ENCODE assay signal across 8 mouse cellular contexts in genomic region chr17:26972703-26973574, GRCm38 (mm10). TPM values are rescaled to one million over a fixed set of nuclear protein-coding genes. Genes with fewer than 3 reads are reported as not detected.
DNase-seq lines count a peak whose midpoint lies in the region; ATAC-seq lines count a peak whose summit lies in the region.

Gene Zbtb9, plus strand, starts transcription at chr17:26973167.

- peaks cover 21% of the 10 kb centered on the region for H3K36me3 ChIP-seq in lung, embryonic 16.5 days (ENCODE audit: control insufficient read depth, insufficient read depth, low read length)

- H3K4me1 ChIP-seq in lung, embryonic 16.5 days (replicated peaks; ENCODE audit: control insufficient read depth, insufficient read depth, low read length), result peaks cover 28% of the 10 kb centered on the region

- H3K9ac ChIP-seq in lung, embryonic 16.5 days (ENCODE audit: low read length), result peak within 1 kb of the TSS; percentile 92

- H3K9me3 ChIP-seq in lung, embryonic 16.5 days (ENCODE audit: control insufficient read depth, low read length), result no peaks in the 10 kb centered on the region

- H3K4me3 ChIP-seq in lung, embryonic 16.5 days (ENCODE audit: low read length), result peak within 1 kb of the TSS; percentile 70

- H3K27me3 ChIP-seq in lung, embryonic 16.5 days (ENCODE audit: control insufficient read depth, insufficient read depth, low read depth, low read length), result no peaks in the 10 kb centered on the region

- WGBS in lung, embryonic 16.5 days, result under 1% methylated on average over 75 of the region's 75 CpGs

- DNase-seq in MEL-GATA-1-ER (ENCODE audit: extremely low read depth, low read depth), result peak; percentile 89
- DNase-seq in cerebellum, adult 8-10 months, result peak; percentile 94
- peak; percentile 95 for DNase-seq in forelimb bud, embryonic 11.5 days (ENCODE audit: low read depth, low spot score)
- peak; percentile 86 for DNase-seq in layer of hippocampus, adult 9-10 months (ENCODE audit: low spot score)
- peak; percentile 87 for DNase-seq in ovary, postnatal 10 days (ENCODE audit: low spot score)
- peak; percentile 95 to 97 for DNase-seq in thymus, postnatal 10 days (ENCODE audit: low spot score in 2 of 2)

- H3K27ac ChIP-seq in lung, embryonic 16.5 days (ENCODE audit: low read length), result peak within 1 kb of the TSS; percentile 96

- peak; percentile 97 to 98 for ATAC-seq in hematopoietic stem cell, adult 5-6 weeks (replicated peaks in 1 of 2; ENCODE audit: insufficient read depth in 1 of 2, low FRiP score in 2 of 2, low TSS enrichment in 1 of 2, low read depth in 1 of 2, poor library complexity in 2 of 2, severe bottlenecking in 2 of 2)
- peak; percentile 99 for ATAC-seq in lung, embryonic 16.5 days (ENCODE audit: low read depth)

- H3K4me2 ChIP-seq in lung, embryonic 16.5 days (ENCODE audit: low read depth, low read length), result peak within 1 kb of the TSS; percentile 94

RNA-seq across cellular contexts. Expression of gene Zbtb9, which starts in this region (rescaled TPM):
- 27.6 and 27.8 TPM in 2 replicates for total RNA-seq in hematopoietic stem cell, adult 5-6 weeks (2017)
- 16.5 and 17.1 TPM in 2 replicates for polyA plus RNA-seq in lung, embryonic 16.5 days (2015; fragmentation: Nextera tagmentation; extraction: Ambion mirVana)

Comparison
In these comparisons a context has a peak if more than half of its experiments do, and no peak if none do; other contexts are left out.
1. Peak in every context shown above with its lines: DNase-seq, ATAC-seq, H3K4me3 ChIP-seq and H3K27ac ChIP-seq.